Mouse (Mus musculus) kidney, postnatal 10 days (tissue): ENCODE measurements around the gene Grik4.
A peak's percentile ranks its signal among the peaks of the same experiment; 100 is the strongest.
"Not testable (repeated sequence)": the region's sequence is repeated elsewhere in the genome, so short reads cannot be mapped to it uniquely, and the experiment has no call there.

Source experiments
- DNase-seq: peaks from one replicate; pipeline ENCODE4 v3.0.0; 2021; ENCODE audit warnings: mixed read lengths

Grik4 gene

DNA sequence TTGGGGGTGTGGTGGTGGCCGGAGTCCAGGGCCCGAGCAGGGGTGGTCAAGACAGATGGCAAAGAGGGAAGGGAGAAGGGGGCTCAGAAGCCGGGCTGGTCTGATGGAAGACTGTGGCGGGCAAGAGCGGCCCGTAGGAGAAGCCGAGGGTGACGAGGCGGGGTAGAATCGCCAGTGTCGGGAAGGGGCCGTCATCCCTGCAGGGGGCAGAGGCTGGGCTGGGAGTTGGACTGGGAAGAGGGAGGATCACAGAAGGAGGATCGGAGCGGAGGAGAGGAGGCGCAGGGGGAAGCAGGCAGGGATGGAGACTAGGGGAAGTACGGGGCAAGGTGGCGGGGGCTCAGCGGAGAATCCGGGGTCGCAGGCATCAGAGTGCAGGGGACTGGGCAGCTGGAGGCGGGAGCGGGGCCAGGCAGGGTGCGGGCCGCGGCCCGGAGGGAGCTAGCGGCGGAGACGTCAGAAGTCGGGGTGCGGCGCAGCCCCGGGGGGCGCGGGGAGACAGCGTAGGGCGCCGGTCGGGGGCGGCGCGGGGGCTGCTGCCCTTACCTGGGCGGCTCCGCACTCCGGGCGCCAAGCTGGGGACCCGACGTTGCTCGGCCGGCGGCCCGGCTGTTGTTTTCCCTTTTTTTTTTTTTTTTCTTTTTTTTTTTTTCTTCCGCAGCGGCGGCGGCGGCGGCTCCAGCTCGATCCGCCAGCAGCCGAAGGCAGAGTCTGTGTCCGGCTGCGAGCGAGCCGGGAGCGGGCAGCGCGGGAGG is at the start of gene Grik4:
Grik4 (minus strand) TSS at position 713 of the 755 bp plus-strand sequence.
- DNase-seq = peak; percentile 52

DNA sequence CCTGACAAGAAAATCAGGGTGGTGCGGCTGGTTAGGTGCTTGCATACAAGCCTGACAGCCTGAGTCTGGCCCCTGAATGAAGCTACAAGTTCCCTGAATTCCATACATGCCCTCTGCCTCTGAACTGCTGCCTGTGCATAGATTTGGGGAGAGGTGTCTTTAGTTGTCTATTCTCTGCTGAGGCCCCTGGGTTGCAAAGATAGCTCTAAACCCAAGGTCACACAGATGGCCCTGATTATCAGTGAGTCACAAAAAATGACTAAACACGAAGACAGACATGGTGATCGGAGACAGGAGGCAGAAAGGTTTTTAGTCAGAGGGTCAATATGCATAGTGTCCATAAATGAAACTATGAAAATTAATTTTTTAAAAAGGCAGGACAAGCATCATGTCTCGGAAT is 49.4 kb upstream of the Grik4 start:
- DNase-seq = no peak

DNA sequence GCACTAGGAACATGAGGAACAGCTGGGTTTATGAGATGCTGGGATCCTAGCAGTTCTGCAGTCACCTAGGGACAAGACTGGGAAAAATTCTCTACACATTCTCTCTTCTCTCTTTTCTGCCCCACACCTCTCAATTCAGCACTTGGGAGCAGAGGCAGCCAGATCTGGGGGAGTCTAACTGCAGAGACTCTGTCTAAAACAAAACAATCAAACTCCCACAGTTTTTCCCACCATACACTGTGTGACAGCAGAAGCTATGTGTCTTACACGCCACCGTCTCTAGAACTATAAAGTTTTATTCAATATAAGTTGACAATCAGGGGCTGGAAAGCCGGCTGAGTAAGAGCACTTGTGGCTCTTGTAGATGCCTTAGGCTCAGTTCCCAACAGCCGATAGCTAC is 43.7 kb upstream of the Grik4 start:
- DNase-seq = no peak

DNA sequence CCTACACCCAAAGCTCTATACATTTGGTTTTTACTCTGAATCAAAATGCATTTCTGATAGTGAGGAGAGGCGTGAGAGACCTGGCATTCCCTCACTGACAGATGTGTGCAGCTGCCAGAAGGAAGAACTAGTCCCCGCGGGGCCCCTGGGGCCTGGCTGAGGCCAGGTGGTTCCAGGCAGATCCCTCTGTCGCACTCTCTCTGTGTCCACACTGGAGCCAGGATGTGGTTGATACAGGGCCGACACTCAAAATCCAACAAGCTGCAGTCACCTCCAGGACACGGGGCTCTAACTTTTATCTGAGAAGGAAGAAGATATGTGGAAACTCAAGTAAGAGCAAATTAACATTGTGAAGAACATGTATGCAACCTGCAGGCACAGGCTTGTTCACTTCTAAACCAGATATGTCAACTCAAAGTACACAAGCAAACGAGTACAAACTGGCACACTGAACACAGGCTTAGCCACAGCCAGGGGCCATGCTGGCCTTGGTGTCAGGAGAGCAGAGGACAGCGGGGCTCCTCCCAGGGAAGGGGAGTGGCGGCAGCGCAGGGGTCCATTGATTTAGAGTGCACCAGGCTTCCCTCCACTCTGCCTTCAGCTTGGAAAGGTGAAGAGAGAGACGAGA is 24.7 kb upstream of the Grik4 start:
- no peak for DNase-seq

DNA sequence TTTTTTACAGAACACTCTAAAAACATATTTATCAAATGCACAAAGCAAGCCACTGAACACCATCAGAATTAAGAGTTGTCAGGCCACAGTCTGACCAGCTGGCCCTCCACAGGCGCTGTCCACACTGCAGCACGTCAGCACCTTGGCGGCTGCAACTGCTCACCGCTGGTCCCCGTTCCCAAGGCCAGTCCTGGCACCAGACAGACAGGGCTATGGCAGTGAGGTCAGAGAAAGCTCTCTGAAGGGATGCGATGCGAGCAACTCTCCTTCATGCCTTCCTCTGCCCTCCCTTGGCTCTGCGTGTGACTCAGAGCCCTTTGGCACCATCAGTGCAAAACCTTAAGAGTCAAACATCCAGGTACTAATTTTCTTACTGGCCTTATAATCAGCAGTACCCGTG is 23.4 kb upstream of the Grik4 start:
- DNase-seq = no peak

DNA sequence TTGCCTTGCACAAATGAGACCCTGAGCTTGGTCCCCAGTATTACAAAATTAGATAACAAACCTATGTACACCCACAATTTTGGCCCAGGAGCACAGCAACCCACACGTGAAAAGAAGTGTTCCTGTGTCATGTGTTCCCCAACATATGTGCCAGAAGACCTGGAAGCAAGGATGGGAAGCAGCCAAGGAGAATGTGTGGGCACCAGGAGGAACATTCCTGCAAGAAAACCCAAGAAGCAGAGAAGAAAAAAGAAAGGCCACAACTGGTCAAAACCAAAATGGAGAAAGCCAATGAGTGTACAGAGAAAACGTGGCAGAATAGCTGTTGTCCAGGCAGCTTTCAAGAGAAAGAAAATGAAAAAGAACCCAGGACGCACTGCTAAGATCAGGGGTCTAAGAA is 20.5 kb upstream of the Grik4 start:
- not testable (repeated sequence) for DNase-seq

DNA sequence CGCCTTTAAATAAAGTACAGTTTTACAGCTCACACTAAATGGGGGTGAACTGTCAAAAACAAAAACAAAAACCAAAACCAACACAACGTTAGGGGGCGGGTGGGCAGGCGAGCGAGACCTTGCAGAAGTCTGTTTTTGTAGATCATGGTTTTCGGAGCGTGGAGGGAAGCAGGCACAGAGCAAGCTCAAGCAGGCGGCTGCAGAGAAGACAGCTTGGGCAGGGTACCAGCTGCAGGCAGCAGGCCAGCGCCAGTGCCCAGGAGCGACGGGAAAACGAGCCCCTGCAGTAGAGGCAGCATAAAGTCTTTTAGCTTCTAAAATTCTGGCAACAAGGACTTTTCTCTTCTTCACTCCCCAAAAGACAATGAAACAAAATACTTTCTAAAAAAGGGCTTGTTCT is 20.1 kb upstream of the Grik4 start:
- no peak for DNase-seq

DNA sequence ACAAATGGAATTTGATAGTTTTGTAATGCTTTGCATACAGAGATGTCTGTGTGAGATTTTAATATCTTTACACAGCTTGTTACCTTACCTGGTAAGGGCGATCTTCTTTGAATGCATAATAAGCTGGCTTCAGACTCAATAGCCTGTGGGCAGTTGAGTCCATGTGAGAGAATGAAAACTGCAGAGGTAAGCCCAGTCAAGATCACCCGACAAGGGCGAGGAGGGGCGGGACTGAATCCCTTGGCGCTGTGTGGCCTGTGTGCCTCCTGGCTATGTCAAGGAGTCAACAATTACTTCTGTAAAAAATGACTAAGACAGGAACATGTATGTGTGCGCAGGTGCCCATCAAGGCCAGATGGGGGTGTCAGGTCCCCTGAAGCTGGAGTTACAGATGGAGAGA is 18.2 kb upstream of the Grik4 start:
- DNase-seq = no peak

DNA sequence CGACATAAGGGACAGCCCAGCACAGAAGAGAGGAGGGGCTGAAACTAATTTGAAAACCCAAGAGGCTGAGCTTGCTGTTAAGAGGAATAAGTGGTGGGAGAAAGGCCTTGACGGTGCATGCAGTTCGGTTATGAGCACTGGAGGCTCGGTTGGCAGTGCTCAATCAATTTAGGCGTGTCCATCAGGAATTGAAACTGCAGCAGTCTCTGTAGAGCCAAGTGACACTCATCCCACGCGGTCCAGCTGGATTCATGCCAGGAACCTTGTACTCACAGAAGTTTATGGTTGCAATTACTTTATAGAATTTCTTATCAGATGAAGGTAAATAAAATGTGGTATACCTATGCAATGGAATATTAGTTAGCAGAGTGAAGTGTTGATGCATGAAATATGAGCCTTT is 14.1 kb upstream of the Grik4 start:
- DNase-seq = peak; percentile 44

DNA sequence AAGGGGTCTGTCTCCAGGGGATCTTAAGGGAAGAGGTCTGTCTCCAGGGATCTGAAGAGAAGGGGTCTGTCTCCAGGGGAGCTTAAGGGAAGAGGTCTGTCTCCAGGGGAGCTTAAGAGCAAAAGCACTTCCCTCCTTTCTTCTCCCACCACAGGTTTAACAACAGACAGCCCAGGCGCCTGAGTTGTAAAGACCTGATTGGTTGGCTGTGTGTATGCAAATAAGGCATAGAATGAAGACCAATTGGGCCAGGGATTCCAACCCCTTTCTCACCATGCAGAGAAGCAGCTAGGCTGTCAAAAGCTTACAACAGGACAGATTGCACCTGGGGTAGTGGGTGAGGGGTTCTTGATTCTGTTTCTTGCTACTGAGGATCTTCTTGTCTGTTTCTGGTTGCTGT is 4.1 kb upstream of the Grik4 start:
- DNase-seq = no peak

DNA sequence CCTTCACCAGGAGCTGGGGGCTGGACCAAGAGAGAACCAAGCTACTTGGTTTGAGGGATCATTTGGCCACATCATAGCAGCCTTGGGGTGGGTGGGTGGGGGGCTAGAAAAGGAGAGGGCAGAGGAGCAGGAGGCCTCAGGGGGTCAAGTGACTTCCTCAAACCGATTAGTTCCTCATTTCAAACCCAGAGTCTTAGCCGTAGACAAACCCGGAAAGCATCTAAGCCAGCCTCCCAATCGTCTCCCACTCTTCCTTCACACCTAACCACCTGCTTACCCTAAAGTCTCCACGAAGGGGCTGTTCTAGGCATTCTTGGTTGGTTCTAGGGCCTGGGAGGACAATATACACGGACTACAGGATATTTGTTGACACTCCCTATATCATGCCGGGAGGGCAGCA is 881 bp upstream of the Grik4 start:
- DNase-seq = no peak

DNA sequence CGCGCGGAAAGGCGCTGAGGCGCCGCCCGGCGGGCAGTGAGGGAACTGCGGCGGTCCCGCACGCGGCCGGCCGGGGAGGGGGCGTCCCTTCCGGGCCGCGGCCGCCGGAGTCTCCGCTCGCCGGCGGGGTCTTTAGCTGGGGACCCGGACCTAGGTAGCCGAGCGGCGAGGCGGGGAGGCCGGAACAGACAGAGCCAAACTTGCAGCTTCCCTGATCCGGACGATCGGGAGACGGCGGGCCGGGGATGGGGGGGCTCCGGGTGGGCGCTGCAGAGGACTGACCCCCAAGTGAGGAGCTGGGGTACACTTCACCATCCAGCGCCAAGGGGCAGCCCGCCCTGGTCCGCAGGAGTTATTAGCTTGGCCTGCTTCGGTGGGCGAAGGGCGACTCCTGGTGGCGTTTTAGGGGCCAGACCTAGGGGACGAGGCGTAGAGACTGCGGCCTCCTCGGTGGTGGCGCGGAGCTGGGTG is 278 bp upstream of the Grik4 start:
- peak; percentile 94 for DNase-seq

DNA sequence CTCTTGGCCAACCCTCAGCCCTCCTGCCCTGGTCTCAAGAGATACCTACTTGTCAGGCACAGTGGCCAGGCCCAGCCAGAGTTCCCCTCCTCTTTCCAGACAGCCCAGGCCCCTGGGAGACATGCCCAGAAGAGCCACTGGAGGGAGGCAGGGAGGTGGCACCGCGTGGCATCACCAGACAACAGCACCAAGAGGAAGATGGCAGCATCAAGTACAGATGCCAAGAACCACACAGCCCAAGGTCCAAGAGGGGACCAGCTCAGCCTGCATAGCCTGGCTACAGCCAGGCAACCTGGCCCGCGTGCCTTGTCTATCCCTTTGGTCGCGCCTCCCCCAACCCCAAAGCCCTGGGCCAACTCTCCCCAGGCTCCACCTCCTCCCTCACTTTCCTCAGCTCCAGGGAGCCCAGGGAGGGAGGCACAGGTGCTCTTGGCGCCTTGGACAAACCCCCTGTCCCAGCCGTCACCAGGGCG is 1.2 kb downstream of the Grik4 start:
- DNase-seq = no peak

DNA sequence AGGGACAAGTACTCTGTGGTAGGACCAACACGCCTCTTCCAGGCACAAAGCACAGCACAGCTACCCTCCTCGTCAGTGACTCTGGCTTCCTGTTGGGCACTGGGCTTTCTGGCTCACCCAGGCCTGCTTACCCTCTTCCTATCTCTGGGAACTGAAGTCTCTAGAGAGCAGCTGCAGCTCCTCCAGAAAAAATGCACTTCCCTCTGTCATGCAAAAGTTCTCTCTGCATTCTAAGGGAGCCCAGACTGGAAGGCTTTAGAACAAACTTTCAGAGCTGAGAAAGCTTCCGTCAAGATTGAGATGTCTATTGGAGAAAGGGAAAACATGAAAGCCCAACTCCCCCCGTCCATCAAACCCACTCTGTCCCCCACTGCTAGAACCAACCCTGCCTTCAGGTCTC is 2.1 kb downstream of the Grik4 start:
- no peak for DNase-seq

DNA sequence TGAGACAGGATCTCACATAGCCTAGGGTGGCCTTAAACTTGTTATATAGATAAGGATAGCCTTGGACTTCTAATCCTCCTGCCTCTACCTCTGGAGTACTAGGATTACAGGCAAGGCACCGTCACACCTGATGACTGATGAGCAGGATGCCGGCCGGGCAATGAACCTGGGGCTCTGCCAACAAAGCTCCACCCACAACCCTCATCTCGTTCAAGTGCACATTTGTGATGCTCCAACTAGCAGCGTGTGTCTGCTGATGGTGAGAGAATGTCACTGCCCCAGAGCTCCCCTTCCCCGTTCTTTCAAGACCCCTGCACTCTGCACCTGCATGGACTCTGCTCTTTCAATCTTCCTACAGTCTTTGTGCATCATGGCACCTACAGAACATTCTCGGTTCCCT is 12.1 kb downstream of the Grik4 start:
- DNase-seq = peak; percentile 26

DNA sequence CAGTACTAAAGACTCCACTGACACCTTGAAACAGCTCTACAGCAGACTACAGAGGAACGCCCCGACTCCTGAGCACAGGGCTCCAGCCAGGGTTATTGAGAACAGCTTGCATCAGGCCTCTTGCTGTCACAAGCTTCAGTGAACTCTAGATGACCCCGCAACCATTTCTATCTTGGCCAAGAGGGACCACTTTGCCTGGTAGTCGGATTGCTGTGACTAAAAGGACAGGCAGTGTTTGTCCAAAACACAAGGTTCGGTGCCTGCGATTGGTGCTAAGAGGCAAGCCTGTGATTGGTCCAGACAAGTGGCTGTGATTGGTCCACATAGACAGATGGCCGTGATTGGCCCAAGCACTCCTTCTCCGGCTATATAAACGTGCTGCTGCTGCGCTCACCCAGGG is 16.8 kb downstream of the Grik4 start:
- DNase-seq = no peak

DNA sequence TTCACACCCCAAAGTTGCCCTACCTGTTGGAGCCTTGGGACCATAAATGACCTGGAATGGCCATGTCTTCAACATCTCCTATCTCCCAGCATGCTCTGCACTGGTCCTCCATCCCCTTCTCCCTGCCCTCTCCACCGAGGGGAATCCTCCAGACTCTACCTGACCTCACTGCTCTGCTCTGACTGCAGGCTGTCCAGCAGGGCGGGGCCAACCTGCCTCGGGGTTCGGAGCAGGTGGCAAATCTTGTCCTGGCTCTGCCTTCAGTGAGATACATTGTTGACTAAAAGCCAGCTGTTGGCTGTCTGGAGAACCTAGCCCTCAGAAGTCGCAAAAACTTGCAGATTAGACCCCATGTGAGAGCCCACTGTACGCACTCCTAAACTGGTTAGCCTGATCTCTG is 17.7 kb downstream of the Grik4 start:
- DNase-seq = no peak

DNA sequence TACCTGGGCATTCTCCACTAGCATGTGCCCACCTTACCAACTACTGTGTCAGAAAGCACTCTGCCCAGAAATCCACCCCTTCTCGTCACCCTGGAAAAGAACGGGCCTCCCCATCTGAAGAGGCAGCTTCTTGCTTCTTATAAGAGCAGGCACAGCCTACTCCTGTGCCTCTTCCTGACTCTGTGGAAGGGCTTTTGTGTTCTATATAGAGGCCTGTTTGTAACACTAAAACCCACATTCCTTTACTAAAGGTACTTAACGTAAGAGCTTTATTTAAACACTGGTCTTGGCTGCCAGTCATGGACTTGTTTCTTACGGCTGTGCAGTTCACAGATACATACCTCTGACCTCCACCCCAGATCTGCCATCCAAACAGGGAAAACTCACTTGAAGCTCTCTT is 22.5 kb downstream of the Grik4 start:
- DNase-seq = no peak

DNA sequence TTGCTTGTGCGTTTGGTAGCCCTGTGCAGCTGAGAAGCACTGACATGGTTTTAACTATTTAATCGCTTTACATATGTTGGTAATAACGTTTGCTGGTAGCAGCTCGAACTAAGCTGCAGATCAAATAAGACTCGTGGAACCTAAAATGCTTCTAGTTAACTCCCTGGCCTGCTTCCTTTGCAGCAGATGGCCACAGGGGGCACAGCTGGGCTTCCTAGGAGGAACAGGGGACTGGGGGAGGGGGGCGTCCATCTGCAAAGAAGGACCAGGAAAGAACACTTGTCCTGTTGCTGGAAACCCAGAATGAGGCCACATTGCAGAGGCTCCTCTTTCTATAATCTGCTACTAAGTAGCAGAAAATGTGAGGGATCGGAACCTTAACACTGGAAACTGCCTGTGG is 24.1 kb downstream of the Grik4 start:
- DNase-seq = peak; percentile 56

DNA sequence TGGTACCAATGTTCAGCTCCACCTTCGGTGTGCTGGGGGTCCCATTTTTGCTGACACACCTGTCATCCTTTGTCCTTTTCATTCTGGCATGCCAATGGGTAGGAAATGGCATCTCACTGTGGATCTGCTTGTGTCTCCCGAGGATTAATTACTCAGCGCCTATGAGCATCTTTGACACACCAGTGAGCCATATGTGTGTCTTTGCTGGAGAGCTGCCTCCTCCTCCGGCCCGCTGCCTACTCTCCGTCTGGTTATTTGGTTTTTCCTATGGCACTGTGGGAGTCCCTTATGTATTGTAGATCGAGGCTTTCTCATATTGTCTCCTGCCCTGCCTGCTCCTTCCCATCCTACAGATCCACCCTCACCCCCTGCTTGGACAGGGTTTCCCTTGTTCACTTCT is 26.4 kb downstream of the Grik4 start:
- no peak for DNase-seq

DNA sequence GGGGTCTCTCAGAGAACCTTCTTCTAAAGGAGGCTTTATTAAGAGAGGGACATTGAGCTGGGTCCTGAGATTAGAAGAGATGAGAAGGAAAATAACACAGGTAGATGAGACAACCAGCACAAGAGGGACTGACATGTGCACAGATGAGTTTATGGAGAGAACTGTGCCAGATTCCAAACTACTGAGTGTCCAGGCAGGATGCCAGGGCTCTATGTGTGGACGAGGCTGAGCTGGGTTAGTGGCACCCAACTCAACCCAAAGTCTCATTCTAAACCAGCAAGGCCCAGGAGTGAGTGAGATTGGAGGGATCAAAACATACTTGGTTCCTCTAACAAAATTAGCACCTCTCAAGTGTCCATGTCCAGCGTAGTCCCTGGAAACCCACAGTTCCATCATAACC is 31.1 kb downstream of the Grik4 start:
- no peak for DNase-seq

DNA sequence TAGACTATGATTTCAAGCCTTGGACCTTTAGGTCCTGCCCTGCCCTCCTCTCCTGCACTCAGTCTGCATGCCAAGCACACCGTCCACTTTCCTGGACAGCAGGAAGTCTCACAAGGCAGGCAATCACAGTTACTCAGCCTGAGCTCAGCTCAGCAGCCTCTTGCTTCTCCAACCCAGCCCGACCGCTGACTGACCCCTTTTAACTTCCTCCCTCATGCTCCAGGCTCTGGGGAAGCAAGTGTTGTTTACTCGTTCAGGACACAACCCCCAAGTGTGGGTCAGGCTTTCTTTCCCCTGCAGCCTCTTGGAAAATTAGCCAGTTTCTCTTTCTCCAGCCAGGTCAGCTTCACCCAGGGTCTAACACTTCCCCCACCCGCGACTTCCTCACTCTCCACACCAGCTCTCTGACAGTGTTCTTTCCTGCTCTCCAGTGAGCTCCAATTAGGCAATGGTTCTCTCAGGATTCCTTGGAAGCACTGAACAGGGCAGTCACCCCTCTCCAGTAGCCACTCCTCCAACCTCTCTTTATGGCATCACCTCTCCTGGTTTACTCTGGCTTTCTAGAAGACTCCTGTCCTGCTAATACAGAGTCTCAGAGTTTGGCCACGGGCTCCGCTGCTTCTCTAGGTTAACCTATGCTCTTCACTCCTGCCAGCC is 35.5 kb downstream of the Grik4 start:
- DNase-seq = peak; percentile 64

DNA sequence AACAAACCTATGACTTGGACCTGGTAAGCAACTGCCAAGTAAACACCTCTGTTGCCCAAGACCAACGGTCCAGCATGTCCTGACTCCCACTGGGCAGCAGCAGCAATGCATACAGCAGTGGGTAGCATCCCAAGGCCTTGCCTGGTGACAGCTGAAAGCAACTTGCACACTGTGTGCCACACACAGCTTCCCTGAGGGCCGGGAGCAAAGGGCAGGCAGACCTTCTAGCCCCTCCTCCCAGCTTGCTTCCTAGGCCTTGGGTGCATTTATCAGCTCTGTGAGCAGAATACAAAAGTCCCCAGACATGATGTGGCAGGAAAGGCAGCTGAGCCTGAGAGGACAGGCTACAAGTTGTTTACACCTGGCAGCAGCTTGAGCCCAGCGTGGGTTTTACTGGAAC is 37.3 kb downstream of the Grik4 start:
- DNase-seq = peak; percentile 18

DNA sequence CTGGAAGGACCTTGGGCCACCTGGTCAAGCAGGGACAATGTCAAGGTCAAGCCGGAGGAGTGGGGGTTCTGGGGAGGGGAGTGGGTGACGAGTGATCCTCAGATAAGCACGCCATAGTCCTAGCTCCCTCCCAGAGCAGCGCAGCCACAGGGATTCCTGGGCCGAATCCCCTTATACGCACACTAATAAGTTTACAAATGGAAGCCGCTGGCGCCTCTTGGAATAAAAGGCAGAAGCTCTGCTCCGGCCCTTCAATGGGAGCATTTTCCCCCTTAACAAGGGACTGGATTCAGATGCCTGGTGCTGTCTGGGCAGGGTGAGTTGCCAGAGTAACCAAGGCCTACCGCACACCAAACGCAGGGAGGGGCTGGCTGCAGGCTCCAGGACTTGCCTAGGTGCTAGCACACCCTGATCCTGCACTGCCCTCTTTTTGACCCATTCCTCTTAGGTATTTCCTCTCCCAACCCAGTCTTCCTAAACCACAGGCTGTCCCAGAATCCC is 46.2 kb downstream of the Grik4 start:
- no peak for DNase-seq
